In the genomic region with DNA sequence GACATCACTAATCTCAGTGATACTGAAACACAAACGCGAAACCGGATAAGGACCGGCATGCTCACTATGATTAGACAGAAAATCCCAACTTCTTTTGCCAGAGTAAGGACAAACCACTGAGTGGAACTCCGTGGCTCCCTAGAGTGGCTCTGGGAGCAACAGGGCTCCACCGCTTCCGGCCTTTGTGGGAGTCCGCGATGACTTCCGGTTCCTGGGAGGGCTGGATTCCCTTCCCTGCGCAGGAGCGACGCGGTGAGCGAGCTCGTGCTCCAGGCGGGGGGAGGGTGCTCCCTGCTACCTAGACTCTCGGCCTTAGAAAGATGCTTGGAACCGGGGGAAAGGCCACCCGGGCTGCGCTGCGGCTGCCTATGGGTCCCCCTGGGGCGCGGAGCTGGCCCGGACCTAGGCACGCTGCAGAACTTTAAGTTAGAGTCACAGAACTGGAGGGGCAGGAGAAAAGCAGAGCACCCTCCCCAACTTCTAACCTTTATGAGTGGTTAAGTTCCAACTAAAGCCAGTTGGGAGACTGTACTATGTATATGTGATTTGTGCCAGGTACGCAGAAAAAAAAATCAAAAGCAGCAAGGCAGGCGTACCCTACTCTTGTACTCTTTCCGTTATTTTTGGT, we compare ENCODE assay signal across 1 mouse cellular context.
TF ChIP-seq lines count a peak whose summit lies in the region.

TSS of gene Zscan12 (plus strand) at position 200 of the 628 bp plus-strand sequence.

TF ChIP-seq in CH12.LX, 34 proteins besides CTCF, POLR2A, EP300 and RAD21 (continued from another document):
- TF ChIP-seq TBP (conservative IDR thresholded peaks at IDR 0.05; ENCODE audit: low read depth, low read length) (peak; percentile 65), RCOR1 (conservative IDR thresholded peaks at IDR 0.05; ENCODE audit: low read depth, low read length) (no peak), ZNF384 (IDR thresholded peaks at IDR 0.05; ENCODE audit: low read depth, low read length) (no peak), ZKSCAN1 (IDR thresholded peaks at IDR 0.05; ENCODE audit: borderline replicate concordance, low read depth, low read length) (no peak), JUND (conservative IDR thresholded peaks at IDR 0.05; ENCODE audit: low read depth, low read length) (no peak), MAX (IDR thresholded peaks at IDR 0.05; ENCODE audit: low read length) (peak; percentile 62; the same call in 1 of the 2 replicates), ZMIZ1 (IDR thresholded peaks at IDR 0.05; ENCODE audit: low read depth, low read length) (peak; percentile 86; the same call in 1 of the 2 replicates), ZC3H11A (IDR thresholded peaks at IDR 0.05; ENCODE audit: low read depth, low read length) (no peak), CHD1 (IDR thresholded peaks at IDR 0.05; ENCODE audit: low read depth, low read length) (no peak; the same call in 1 of the 2 replicates), MYC (IDR thresholded peaks at IDR 0.05; ENCODE audit: low read depth, low read length) (peak; percentile 71), SIN3A (IDR thresholded peaks at IDR 0.05; ENCODE audit: low read length) (0 out of 2 replicates have a peak, but pooled peaks have one; percentile 74), HCFC1 (IDR thresholded peaks at IDR 0.05; ENCODE audit: low read depth, low read length) (peak; percentile 87), UBTF (IDR thresholded peaks at IDR 0.05; ENCODE audit: low read depth, low read length) (no peak), ETS1 (conservative IDR thresholded peaks at IDR 0.05; ENCODE audit: low read depth, low read length) (0 out of 2 replicates have a peak, but pooled peaks have one; percentile 27), SMC3 (IDR thresholded peaks at IDR 0.05; ENCODE audit: low read depth, low read length) (no peak), MXI1 (IDR thresholded peaks at IDR 0.05; ENCODE audit: low read depth, low read length) (peak; percentile 68), POLR2AphosphoS2 (IDR thresholded peaks at IDR 0.05; ENCODE audit: low read depth, low read length) (0 out of 2 replicates have a peak, but pooled peaks have one; percentile 51), IRF4 (IDR thresholded peaks at IDR 0.05; ENCODE audit: low read depth, low read length) (peak; percentile 83), TCF12 (IDR thresholded peaks at IDR 0.05; ENCODE audit: low read depth, low read length) (peak; percentile 87), USF1 (IDR thresholded peaks at IDR 0.05; ENCODE audit: low read depth, low read length) (no peak)
